ENCODE assay signal across 8 mouse cellular contexts in the genomic region with DNA sequence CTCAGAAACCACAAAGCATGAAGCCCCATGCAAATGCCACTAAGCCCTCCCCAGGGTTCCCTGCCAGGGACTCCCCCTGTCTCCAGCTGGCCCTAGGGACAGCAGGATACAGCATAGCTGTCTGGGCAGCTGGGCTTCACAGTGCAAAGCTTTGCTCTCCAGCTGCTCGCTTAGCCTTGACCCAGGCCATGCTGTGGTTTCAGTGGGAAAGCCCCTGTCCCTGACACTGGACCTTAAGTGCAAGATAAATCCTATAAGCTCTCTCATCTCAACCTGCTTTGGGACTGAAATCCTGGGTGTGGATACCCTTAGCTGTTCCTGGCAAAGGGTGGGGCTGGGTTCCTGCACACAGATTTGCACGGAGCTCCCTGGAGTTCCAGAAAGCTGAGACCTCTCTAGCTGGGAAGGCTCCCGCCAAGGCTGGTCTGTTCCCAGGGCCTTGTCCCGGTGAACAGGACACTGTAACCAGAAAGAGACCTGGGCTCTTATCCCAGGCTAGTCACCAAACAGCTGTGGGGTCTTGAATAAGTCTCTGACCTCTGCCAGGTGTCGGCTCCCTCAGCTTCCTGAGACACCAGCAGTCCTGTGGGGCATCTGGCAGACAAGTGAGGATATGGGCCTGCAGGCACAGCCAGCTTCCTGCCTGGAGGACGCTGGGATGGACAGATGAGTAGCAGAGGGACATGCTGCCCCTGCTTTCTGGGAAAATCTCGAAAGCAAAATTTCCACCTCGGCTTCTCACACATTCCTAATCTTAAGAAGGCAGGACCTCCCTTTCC.
DNase-seq lines count a peak whose midpoint lies in the region; ATAC-seq lines count a peak whose summit lies in the region.

No protein-coding gene starts in this region.

- intact Hi-C loops in left cerebral cortex, postnatal 4 days (cut with DNase I): loop anchor here (10.0 kb wide), 1 partner anchor 1110 kb away; a partner anchor contains a TSS
- intact Hi-C loops in left cerebral cortex, postnatal 36 days (cut with DNase I): loop anchor here (5.0 to 10.0 kb wide), 2 partner anchors 550 to 1107 kb away; no protein-coding TSS in a partner anchor

- ATAC-seq in frontal cortex, adult (ENCODE audit: low TSS enrichment): no peak

- DNase-seq in cerebellum, adult 9-10 months: peak; percentile 22
- DNase-seq in cerebellum, adult 8-10 months: no peak
- DNase-seq in left cerebral cortex, postnatal 4 days: peak; percentile 13
- no peak for DNase-seq in left cerebral cortex, postnatal 36 days (ENCODE audit: low spot score in 2 of 2)
- peak; percentile 60 to 65 for DNase-seq in adrenal gland, postnatal 36 days
- DNase-seq in retina, embryonic 14.5 days (ENCODE audit: low spot score): peak; percentile 43
- DNase-seq in urinary bladder, adult 2 months (ENCODE audit: low spot score): no peak

Comparison
In these comparisons a context has a peak if more than half of its experiments do, and no peak if none do; other contexts are left out.
1. DNase-seq: peak in cerebellum, adult 9-10 months (single experiment), left cerebral cortex, postnatal 4 days (single experiment), adrenal gland, postnatal 36 days (2 of 2) and retina, embryonic 14.5 days (single experiment); none in cerebellum, adult 8-10 months (single experiment), left cerebral cortex, postnatal 36 days (0 of 2) and urinary bladder, adult 2 months (single experiment).